Mouse (Mus musculus) cerebellum, postnatal 14 days (tissue): ENCODE results near the gene P3h1.
"Not testable (repeated sequence)": the region's sequence is repeated elsewhere in the genome, so short reads cannot be mapped to it uniquely, and the experiment has no call there.

Source experiments
- DNase-seq, 2 experiments: peaks; one replicate each; pipeline ENCODE4 v3.0.0; 2021; ENCODE audit warnings: mixed read lengths in 2 of 2

P3h1 gene

DNA sequence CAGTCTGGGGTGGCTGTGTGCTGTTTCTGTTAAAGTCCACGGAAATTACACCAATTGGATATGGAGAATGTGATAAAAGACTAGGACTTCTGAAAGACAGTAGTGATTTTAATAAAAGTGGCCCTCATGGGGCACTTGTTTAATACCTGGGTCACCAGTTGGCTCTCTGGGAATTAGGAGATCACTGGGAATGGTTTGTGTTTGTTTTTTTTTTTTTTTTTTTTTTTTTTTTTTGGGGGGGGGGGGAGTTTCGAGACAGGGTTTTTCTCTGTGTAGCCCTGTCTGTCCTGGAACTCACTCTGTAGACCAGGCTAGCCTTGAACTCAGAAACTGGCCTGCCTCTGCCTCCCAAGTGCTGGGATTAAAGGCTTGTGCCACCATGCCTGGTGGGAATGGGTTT, 43.0 kb downstream of the P3h1 start:
- DNase-seq = no peak

GRCm38 (mm10) chr4:119278784-119279183, 46.1 kb downstream of the P3h1 start:
- DNase-seq = not testable (repeated sequence)

- DNase-seq = no peak
Measured at GRCm38 (mm10) chr4:119284861-119285260, 52.1 kb downstream of the P3h1 start.

DNA sequence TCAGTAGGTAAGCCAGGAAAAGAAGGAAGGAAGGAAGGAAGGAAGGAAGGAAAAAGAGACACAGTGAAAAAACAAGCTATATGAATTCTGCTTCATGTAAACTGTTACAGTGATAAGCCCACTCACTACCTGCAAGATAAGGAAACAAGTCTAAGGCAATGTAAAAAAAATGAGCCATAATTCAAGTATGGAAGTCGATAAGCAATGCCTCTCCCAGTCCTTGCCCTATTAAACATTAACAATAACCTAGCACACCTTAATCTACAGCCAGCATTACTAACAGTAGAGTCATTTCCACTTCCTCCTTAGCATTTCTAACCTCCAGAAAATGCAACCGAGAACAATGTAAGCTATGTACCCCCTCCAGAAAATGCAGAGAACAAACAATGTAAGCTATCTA, 52.6 kb downstream of the P3h1 start:
- DNase-seq = no peak

DNA sequence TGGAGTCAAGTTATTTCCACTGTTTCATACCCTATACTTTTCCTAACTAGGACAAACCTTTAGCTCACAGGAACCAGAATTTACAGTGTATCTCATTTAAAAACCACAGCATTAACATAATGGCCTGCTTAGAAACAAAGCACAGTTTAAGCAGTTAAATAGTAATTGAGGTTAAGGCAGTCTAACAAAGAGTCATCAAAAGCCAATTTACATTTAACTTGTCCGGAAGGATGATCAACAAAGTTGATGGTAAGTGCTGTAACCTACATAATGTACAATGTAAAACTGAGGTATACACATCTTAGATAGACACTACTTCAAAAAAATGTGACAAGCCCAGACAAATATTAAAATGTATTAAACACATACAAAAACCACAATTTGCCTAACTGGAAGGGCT, 59.2 kb downstream of the P3h1 start:
- no peak for DNase-seq

DNA sequence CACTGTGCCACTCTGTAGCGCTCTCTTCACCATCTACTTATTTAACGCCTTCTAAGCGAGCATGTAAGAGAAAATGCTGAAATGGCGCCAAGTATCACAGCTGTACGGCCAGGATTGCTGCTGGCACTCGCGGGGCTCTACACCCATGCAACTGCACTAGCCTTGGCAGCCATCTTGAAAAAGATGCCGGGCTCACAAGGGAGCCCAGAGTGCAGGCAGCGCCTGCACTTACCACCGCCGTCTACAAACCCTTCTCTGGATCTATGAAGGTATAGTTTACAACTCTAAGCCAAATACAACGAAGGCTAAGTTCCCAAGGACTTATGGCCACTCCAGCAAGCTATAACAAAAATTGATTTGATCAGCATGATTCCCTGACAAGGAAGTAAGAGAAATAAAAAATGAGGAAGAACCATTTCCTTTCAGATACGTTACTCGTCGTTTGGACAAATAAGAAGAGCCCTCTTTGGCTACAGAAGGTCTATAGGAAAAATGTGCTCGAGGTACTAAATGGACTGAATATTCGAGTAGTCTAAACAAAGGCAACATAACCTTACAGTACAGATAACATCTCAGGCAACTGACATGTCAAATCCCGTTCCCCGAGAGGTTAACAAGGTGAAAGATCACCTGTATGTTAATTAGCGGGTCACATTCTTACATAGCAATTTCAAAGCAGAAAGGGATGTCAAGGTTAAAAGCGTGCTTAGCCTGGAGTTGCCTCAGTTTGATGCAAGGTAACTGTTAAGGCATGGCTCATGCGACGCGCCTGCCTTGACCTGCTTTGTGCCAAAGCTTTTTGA, 60.3 kb downstream of the P3h1 start:
- peak; percentile 49 to 55 for DNase-seq

DNA sequence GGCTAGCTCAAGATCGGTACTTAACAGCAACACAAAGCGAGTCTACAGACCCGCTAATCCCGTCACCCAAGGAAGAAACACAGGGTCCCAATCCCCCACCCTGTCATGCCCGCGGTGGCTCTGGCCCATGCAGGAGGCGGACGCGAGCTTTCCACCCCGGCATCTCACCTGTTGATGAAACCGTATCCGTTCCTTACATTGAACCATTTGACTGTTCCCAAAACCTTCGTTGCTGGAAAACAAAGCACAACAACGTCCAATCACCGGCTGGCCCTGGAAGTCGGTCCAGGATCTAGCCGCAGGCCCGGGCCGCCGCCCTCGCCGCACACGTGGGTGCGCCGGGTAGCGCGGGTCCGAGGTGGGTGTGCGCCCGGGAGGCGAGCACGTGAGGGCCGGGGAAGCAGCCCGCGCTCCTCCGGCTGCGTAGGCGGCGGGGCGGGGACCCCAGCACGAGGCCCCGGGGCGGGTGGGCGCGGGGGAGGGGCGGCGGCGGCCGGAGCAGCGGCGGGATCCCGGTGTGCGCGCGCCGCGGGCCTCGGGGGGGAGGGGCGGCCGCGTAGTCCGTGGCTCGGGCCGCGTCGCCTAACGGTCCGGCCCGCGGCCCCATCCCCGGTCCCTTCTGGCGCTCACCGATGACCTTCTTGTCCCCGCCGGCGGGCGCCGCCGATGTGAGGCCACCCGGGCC, 61.0 kb downstream of the P3h1 start:
- peak in 1 of 2 experiments; percentile 46 for DNase-seq

GRCm38 (mm10) chr4:119294415-119295133, 61.9 kb downstream of the P3h1 start, which contains the start of gene Ybx1:
Gene Ybx1, minus strand, starts transcription at chr4:119294604.
- peak; percentile 100 for DNase-seq

GRCm38 (mm10) chr4:119295134-119295453, 62.4 kb downstream of the P3h1 start:
- DNase-seq = no peak

DNA sequence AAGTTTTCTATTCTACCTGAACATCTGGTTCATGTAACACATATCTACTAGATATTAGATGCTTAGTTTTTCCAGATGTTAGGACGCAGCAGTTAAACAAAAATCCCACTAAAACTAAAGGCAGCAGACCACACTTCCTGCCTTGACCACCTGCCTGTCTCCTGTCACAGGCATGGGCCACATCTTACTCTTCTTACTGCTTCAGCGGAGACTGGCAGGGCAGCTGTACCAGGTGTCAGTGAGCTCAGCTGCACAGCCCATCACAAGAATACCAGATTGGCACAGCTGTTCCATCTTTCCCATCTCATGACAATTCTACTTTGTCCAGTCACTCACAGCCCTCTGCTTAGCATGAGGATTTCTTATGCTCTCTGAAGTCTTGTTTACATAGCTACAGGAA, 64.6 kb downstream of the P3h1 start:
- DNase-seq = no peak
